Mouse (Mus musculus) kidney, postnatal 25 days (tissue): ENCODE measurements around the gene Tes.
"Not testable (repeated sequence)": the region's sequence is repeated elsewhere in the genome, so short reads cannot be mapped to it uniquely, and the experiment has no call there.

ENCODE experiments used
- DNase-seq, 2 experiments: peaks; one replicate each; pipeline ENCODE4 v3.0.0; 2021; ENCODE audit warnings: mixed read lengths in 2 of 2

The Tes gene

GRCm38 (mm10) chr6:17064936-17065790 is at the start of gene Tes:
Gene Tes (plus strand): TSS chr6:17065149.
- DNase-seq: peak; percentile 89 to 95

DNA sequence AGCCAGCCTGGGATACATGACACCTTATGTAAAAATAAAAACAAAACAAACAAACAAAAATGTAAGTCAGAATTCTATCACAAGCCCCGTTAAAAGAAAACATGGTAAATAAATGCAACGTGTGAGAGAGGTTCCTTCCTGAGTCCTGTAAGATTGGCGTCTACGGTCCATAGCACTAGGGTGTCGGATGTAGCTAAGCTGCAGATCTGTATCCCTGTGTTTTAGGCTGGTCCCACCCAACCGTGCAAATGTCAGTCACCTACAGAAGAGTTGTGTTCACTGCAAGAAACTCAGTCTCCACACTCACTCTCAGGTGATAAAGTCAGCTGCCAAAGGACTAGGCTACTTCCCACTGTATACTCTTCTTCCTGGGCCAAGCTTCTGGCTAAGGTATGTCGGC is 39.1 kb upstream of the Tes start:
- no peak for DNase-seq

- DNase-seq: no peak
These were observed 37.4 kb upstream of the Tes start for GRCm38 (mm10) chr6:17027572-17027971.

DNA sequence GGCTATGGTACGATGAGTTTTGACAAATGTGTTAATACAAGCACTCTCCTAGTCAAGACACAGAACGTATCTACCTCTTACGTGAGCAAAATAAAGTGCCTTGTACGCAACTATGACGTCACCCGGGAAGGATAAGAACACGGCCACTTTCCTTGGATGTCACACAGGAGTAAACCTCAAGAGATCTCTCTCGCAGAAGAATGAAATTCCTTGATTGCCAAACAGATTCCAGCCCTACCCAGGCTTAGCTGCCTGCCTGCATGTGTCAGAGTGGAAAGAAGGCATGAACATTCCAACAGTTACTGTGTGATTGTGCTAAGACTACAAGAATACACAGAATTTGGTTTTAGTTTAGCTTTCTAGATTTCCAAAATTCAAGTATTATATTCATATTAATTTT is 36.1 kb upstream of the Tes start:
- DNase-seq: no peak

DNA sequence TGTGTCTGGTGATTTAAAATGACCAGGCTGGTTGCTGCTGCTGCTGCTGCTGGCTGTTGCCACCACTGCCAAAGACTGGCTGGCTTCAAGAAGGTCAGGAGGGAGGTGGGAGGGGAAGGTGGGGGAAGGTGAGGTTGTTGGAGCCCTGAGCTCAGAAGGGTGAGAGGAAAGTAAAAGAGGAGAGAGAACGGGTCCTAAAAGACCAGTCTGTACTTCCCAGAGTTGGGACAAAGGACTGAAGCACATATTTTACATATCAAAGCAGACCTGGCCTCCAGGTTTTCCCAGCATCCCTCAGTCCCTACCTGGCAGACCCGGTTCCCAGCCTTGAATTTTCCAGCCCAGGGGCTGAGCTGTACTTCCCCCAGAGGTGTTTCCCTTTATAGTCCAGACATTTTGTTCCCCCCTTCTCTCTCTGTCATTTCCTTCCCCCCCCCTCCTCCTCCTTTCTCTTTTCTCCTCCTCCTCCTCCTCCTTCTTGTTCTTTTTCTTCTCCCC is 32.7 kb upstream of the Tes start:
- peak in 1 of 2 experiments; percentile 57 for DNase-seq

DNA sequence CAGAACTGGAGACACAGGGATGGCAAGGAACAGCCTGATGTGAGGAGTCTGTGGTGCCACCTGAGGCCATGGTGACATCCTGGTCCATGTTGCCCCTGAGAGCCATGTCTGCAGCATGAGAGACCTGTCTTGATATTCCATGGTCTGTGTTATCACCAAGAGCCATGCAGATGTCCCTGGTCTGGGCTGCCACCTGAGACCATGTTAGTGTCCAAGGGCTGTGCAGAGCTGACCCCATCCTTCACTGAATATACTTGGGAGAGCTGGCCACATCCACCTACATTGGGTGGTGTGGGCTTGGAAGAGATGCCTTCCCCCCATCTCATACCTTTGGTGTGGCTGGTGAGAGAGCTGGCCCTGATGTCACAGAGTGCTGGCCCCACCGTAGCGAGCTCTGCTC is 30.9 kb upstream of the Tes start:
- DNase-seq: no peak

DNA sequence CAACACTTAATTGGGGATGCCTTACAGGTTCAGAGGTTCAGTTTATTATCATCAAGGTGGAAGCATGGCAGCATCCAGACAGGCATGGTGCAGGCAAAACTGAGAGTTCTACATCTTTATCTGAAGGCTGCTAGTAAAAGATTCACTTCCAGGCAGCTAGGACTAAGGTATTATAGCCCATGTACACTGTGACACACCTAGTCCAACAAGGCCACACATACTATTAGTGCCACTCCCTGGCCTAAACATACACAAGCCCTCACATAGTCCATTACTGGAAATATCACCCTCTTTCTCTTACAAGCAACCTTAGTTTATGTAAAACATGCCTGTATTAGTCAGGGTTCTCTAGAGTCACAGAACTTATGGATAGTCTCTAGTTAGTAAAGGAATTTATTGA is 29.7 kb upstream of the Tes start:
- DNase-seq: no peak

DNA sequence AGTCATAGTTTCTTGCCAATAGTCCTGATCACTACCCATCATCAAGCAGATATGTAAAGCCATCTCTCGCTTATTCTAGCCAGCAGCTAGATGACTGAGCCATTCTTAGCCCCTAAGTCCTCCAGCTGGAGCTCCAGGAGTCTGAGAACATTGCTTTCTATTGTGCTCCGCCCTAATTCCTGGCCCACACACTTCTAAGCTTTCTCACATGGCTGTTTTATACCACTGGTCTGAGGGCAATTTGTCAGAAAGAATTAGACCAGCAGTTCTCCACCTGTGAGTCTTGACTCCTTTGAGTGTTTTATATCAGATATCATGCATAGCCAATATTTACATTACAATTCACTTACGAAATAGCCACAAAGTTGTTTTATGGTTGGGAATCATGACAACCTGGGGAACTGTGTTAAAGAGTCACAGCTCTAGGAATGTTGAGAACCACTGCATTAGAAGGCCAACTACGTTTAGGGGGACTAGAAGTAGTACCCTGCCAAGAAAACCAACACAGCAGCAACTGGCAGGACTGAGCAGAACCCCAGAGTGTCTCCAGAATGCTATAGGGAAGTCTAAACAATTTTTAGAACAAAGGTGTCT is 13.4 kb upstream of the Tes start:
- no peak for DNase-seq

DNA sequence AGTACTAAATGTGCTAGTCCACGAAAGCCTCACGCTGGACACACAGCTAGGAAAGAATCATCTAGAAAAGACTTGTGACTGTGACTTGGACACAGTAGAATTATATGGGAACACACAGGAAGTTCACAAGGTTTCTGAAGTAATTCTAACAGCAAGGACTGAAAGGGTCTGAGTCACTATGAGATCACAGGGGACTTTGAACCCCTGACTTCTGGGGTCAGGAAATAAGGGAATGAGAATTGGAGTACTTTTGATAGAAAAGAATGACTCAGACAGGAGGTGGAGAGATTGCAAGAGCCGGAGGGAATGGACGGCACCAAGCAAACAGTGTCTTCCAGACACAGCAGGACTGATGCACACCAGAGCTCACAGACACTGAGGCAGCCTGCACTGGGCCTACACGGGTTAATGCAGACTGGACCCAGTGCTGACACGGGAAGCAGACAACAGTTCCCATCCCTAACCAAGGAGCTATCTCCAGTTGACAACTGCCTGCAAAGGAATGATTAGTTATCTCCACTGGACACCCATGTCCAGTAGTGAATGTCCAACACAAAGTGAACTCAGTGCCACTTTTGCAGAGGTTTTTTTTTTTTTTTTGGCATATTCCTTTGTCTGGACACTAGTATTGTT is 11.8 kb upstream of the Tes start:
- no peak for DNase-seq

- no peak for DNase-seq
These were observed 10.2 kb upstream of the Tes start for GRCm38 (mm10) chr6:17054781-17055180.

DNA sequence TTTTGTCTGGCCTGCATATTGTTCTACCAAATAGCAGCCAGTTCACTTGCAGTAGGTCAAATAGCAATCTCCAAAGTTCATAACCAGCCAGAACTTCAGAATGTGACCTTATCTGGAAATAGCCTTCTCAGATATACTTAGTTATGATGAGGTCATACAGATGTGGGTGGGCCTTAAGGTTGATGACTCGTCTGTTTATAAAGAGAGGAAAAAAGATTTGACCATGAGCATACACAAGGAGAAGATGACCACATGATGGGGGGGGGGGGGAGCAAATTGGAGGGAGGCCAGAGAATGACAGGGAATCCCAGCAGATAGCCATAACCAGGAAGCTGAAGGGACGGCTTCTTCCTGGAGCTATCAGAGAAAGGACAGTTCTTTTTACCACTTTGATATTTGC is 9.3 kb upstream of the Tes start:
- DNase-seq: no peak

DNA sequence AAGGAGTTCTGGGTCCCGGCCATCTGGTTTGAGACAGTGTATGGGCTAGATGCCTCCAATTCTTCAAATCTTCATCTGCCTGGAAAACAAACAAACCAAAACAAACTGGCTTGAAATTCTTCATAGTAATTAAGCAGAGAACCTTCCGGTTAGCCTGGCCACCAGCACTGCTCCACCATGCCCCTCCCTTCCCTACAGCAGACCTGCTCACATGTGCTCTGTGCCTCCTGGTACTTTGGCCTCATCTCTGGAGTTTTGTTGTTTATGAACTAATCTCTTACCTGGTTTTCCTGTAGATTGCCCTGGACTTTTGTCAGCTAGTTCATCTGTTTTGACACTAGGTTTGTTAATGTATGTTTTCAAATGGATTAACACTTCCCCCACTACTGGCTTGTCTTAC is 5.4 kb upstream of the Tes start:
- DNase-seq: peak; percentile 39 to 75

DNA sequence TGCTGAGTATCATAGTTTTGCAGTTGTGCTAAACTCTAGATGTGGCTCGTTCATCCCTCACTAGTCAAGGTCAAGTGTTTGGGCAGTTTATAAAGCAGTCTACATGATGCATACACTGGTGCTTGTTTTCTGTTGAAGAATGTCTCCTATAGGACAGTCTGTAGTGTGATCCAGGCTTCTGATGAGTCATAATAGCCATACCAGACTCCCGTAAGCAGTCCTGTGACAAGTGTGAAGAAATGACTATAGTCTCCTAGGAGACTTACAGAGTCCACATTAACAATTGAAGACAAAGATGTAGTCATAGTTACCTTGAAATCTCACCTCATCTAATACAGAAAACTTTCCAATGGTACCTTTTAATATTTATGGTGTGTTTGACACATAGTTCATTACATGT is 4.8 kb upstream of the Tes start:
- DNase-seq: no peak

DNA sequence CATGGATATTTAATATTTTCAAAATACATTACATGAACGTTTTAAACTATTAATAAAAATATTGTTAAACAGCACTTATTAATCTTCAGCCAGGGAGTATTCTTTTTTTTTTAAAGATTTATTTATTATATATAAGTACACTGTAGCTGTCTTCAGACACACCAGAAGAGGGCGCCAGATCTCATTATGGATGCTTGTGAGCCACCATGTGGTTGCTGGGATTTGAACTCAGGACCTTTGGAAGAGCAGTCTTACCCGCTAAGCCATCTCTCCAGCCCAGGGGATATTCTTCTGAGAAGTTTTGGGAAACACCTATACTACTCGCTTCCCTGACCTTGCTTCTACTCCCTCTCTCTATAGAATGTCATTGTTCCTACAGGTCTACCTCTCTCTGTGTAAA is 3.1 kb upstream of the Tes start:
- DNase-seq: not testable (repeated sequence)

GRCm38 (mm10) chr6:17062366-17062765 is 2.6 kb upstream of the Tes start:
- peak; percentile 46 to 66 for DNase-seq

DNA sequence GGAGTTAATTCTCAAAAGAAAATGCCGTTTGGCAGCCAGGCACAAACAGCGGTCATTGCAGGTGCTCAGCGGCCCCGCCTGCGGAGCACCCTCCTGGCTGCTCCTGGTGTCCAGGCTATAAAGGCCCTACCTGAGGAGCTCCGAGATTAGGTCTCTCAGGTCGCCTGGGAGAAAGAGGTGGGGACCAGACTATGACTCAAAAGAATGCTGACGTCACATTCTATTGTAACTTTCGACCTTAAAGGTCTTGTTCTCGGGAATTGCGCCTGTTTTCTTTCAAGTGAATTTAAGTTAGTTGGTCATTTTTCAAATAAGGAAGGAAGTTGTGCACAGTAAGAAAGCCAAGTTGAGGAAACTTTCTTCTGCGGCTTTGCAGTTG is 831 bp downstream of the Tes start:
- DNase-seq: peak in 1 of 2 experiments; percentile 54

GRCm38 (mm10) chr6:17066211-17066940 is 1.4 kb downstream of the Tes start:
- no peak for DNase-seq

- DNase-seq: no peak
These were observed 7.0 kb downstream of the Tes start for GRCm38 (mm10) chr6:17071899-17072298.

DNA sequence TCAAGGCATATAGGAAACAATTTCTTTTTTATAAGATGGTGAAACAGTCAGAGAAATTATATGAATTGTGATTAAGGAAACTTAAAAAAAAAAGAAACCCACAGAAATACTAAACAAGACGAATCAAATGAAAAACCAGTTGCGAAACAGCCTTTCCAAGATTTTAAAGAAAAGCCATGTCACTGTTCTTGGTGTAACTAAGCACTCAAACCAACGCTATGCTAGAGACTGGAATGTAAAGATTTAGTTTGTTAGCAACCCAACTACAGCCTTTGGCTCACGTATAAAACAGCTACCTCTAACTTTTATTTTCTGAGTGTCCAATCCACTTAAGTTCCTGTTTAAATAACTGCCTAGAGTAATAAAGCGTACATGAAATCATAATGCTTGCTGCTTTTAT is 7.4 kb downstream of the Tes start:
- no peak for DNase-seq

- no peak for DNase-seq
These were observed 8.0 kb downstream of the Tes start for GRCm38 (mm10) chr6:17072763-17073484.

GRCm38 (mm10) chr6:17077270-17077669 is 12.3 kb downstream of the Tes start:
- DNase-seq: no peak

DNA sequence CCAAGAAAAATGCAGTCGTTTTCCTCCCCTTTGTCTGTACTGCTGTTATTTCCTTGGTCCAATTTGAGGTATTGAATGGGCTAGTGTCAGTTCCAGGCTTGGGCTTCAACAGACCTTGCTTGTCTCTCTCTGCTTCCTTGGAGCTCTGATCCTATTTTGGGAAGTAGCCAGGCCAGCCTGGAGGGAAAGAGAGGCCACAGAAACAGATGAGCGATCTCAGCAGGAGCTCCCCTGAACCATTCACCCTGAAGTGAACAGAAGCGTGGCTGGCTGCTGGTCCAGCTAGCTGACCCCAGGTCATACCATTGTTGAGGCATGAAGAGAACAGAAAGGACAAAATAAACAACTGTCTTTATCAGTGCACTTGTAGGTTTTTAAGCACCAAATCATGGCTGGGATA is 12.8 kb downstream of the Tes start:
- peak; percentile 51 to 62 for DNase-seq

- DNase-seq: peak; percentile 50 to 57
These were observed 14.4 kb downstream of the Tes start for GRCm38 (mm10) chr6:17079304-17079703.
